Mouse (Mus musculus) embryonic facial prominence, embryonic 11.5 days (tissue): ENCODE measurements around the gene Hnrnpab. TPM values are rescaled to one million over a fixed set of nuclear protein-coding genes. Genes with fewer than 3 reads are reported as not detected.
"Not testable (repeated sequence)": the region's sequence is repeated elsewhere in the genome, so short reads cannot be mapped to it uniquely, and the experiment has no call there.

Source experiments
- ATAC-seq: fragments of 200-750 bp; cut with Nextera tagmentation; replicated peaks from 2 replicates; pipeline ENCODE4 v1.8.0; 2017; ENCODE audit warnings: low read depth; ENCODE audit not compliant: insufficient number of reproducible peaks, low FRiP score, low TSS enrichment
- DNase-seq: peaks from one replicate; pipeline ENCODE4 v3.0.0-alpha.2; 2015; ENCODE audit warnings: low spot score
- H3K27ac ChIP-seq: fragments of 300-500 bp; sonication (generic); replicated peaks from 2 replicates; pipeline ENCODE4 v1.5.1; 2014; ENCODE audit warnings: mild to moderate bottlenecking, low read depth, low read length, control low read depth
- H3K27me3 ChIP-seq: fragments of 300-500 bp; sonication (generic); 2 replicates; pipeline ENCODE4 v1.6.1; 2014; ENCODE audit warnings: mild to moderate bottlenecking, low read length, moderate library complexity, mixed read lengths; ENCODE audit not compliant: control insufficient read depth, insufficient read depth
- H3K36me3 ChIP-seq: fragments of 300-500 bp; sonication (generic); replicated peaks from 2 replicates; pipeline ENCODE4 v1.6.1; 2014; ENCODE audit warnings: low read depth, mild to moderate bottlenecking, low read length, moderate library complexity, mixed read lengths; ENCODE audit not compliant: control insufficient read depth, insufficient read depth
- H3K4me1 ChIP-seq: fragments of 300-500 bp; sonication (generic); 2 replicates; pipeline ENCODE4 v1.6.1; 2014; ENCODE audit warnings: low read length, mixed read lengths; ENCODE audit not compliant: control insufficient read depth, insufficient read depth
- H3K4me2 ChIP-seq: fragments of 300-500 bp; sonication (generic); 2 replicates; pipeline ENCODE4 v1.6.1; 2014; ENCODE audit warnings: low read depth, mild to moderate bottlenecking, control low read depth, low read length, moderate library complexity
- H3K4me3 ChIP-seq: fragments of 300-500 bp; sonication (generic); 2 replicates; pipeline ENCODE4 v1.5.1; 2014; ENCODE audit warnings: low read depth, low read length, control low read depth
- H3K9ac ChIP-seq: fragments of 300-500 bp; sonication (generic); replicated peaks from 2 replicates; pipeline ENCODE4 v1.6.1; 2014; ENCODE audit warnings: mild to moderate bottlenecking, control low read depth, low read length
- H3K9me3 ChIP-seq: fragments of 300-500 bp; sonication (generic); replicated peaks from 2 replicates; pipeline ENCODE4 v1.6.1; 2016; ENCODE audit warnings: mild to moderate bottlenecking, low read length, inconsistent platforms, mixed read lengths; ENCODE audit not compliant: control insufficient read depth
- WGBS: fragments of 180-500 bp; shearing (Covaris S2); extraction: QIAGEN DNeasy Blood & Tissue Kit; methylation state at CpG from one replicate; pipeline ENCODE4 v1.1.7; 2014; 5-methylcytosine and 5-hydroxymethylcytosine counted together
- polyA plus RNA-seq: library from polyadenylated mRNA; unstranded; fragments of >200 nt; fragmentation: Nextera tagmentation; extraction: Ambion mirVana; gene quantifications from 2 replicates; pipeline ENCODE4 v1.2.1, GENCODE M21; 2014

Gene Hnrnpab
- polyA plus RNA-seq, 1 experiment from 2014 or later = 870 TPM

- Histone ChIP-seq H3K4me3 (peak overlapping the region; percentile 77), H3K4me2 (peak overlapping the region; percentile 62), H3K27ac (0 out of 2 replicates have a peak overlapping the region, but pooled peaks have one; percentile 48), H3K4me1 (no peaks in the 10 kb centered on the region), H3K27me3 (no peaks in the 10 kb centered on the region), H3K36me3 (peaks cover 8% of the 10 kb centered on the region), H3K9me3 (no peaks in the 10 kb centered on the region), H3K9ac (peak overlapping the region; percentile 75)
- no peak for ATAC-seq
- no peak for DNase-seq
- 2% methylated on average over 11 of the region's 11 CpGs for WGBS
Measured at GRCm38 (mm10) chr11:51620084-51620483, 13.4 kb upstream of the Hnrnpab start.

- no peaks in the 10 kb centered on the region for H3K27me3 ChIP-seq
- under 1% methylated on average over 51 of the region's 51 CpGs for WGBS
- ATAC-seq (peak; percentile 85), DNase-seq (peak; percentile 99)
- no peaks in the 10 kb centered on the region for H3K9me3 ChIP-seq
- peak within 1 kb of the TSS; percentile 77 for H3K4me3 ChIP-seq
- H3K4me1 ChIP-seq = no peaks in the 10 kb centered on the region
- H3K9ac ChIP-seq = peak within 1 kb of the TSS; percentile 75
- peak within 1 kb of the TSS; percentile 62 for H3K4me2 ChIP-seq
- H3K36me3 ChIP-seq = peaks cover 8% of the 10 kb centered on the region
- H3K27ac ChIP-seq = 0 out of 2 replicates have a peak within 1 kb of the TSS, but pooled peaks have one; percentile 48
Measured at GRCm38 (mm10) chr11:51619409-51620060, 12.9 kb upstream of the Hnrnpab start, which contains the start of gene Nhp2. TSS of gene Nhp2 (plus strand) at chr11:51619735.

GRCm38 (mm10) chr11:51618894-51619408 lies 12.3 kb upstream of the Hnrnpab start:
- no peak overlapping the region for H3K27ac ChIP-seq
- H3K27me3 ChIP-seq = no peaks in the 10 kb centered on the region
- peak overlapping the region; percentile 36 for H3K4me2 ChIP-seq
- no peak overlapping the region for H3K9ac ChIP-seq
- H3K9me3 ChIP-seq = no peaks in the 10 kb centered on the region
- no peak for DNase-seq
- peak overlapping the region; percentile 77 for H3K4me3 ChIP-seq
- peaks cover 4% of the 10 kb centered on the region for H3K36me3 ChIP-seq
- H3K4me1 ChIP-seq = no peaks in the 10 kb centered on the region
- WGBS = 54% methylated on average over 8 of the region's 8 CpGs
- peak; percentile 40 for ATAC-seq

- H3K9me3 ChIP-seq = no peaks in the 10 kb centered on the region
- no peak overlapping the region for H3K27ac ChIP-seq
- H3K4me2 ChIP-seq = no peak overlapping the region
- ATAC-seq = no peak
- H3K4me1 ChIP-seq = no peaks in the 10 kb centered on the region
- no peak overlapping the region for H3K4me3 ChIP-seq
- peak; percentile 82 for DNase-seq
- no peaks in the 10 kb centered on the region; the same call in 1 of the 2 replicates for H3K36me3 ChIP-seq
- no peak overlapping the region for H3K9ac ChIP-seq
- WGBS = 8% methylated on average over 4 of the region's 4 CpGs
- no peaks in the 10 kb centered on the region for H3K27me3 ChIP-seq
Measured at GRCm38 (mm10) chr11:51617693-51618092, 11.0 kb upstream of the Hnrnpab start.

- not testable (repeated sequence) for H3K27me3 ChIP-seq, H3K4me1 ChIP-seq, ATAC-seq, H3K9me3 ChIP-seq, H3K36me3 ChIP-seq, H3K27ac ChIP-seq, DNase-seq, H3K4me2 ChIP-seq, H3K4me3 ChIP-seq, H3K9ac ChIP-seq
- WGBS = 92% methylated on average over 7 of the region's 7 CpGs
Measured at GRCm38 (mm10) chr11:51616113-51616512, 9.5 kb upstream of the Hnrnpab start.

- H3K9me3 ChIP-seq = no peaks in the 10 kb centered on the region
- peak; percentile 81 for DNase-seq
- H3K36me3 ChIP-seq = no peaks in the 10 kb centered on the region
- H3K4me1 ChIP-seq = no peaks in the 10 kb centered on the region
- peak overlapping the region; percentile 20 for H3K4me3 ChIP-seq
- H3K4me2 ChIP-seq = peak overlapping the region; percentile 47
- no peaks in the 10 kb centered on the region for H3K27me3 ChIP-seq
- no peak; the same call in 1 of the 2 replicates for ATAC-seq
- H3K9ac ChIP-seq = peak overlapping the region; percentile 58
- 5% methylated on average over 14 of the region's 14 CpGs for WGBS
- no peak overlapping the region for H3K27ac ChIP-seq
Measured at GRCm38 (mm10) chr11:51615601-51616000, 9.0 kb upstream of the Hnrnpab start.

- no peak overlapping the region for H3K27ac ChIP-seq
- no peak for ATAC-seq
- no peak for DNase-seq
- no peaks in the 10 kb centered on the region for H3K36me3 ChIP-seq
- H3K9me3 ChIP-seq = no peaks in the 10 kb centered on the region
- 42% methylated on average over 7 of the region's 7 CpGs for WGBS
- no peaks in the 10 kb centered on the region for H3K4me1 ChIP-seq
- H3K4me2 ChIP-seq = peak overlapping the region; percentile 47
- H3K27me3 ChIP-seq = no peaks in the 10 kb centered on the region
- peak overlapping the region; percentile 20; the same call in 1 of the 2 replicates for H3K4me3 ChIP-seq
- H3K9ac ChIP-seq = peak overlapping the region; percentile 58
Measured at GRCm38 (mm10) chr11:51615129-51615528, 8.5 kb upstream of the Hnrnpab start.

GRCm38 (mm10) chr11:51614256-51614655 lies 7.6 kb upstream of the Hnrnpab start:
- Histone ChIP-seq H3K27ac (no peak overlapping the region), H3K36me3 (no peaks in the 10 kb centered on the region), H3K4me1 (no peaks in the 10 kb centered on the region), H3K4me3 (no peak overlapping the region), H3K27me3 (no peaks in the 10 kb centered on the region), H3K9me3 (no peaks in the 10 kb centered on the region), H3K9ac (no peak overlapping the region), H3K4me2 (no peak overlapping the region)
- ATAC-seq = no peak
- DNase-seq = no peak
- WGBS = 73% methylated on average over 8 of the region's 8 CpGs
